Mouse (Mus musculus) frontal cortex, postnatal 25 days (tissue): ENCODE measurements at regions not wholly inside any gene's neighbourhood (a gene's known extent, or its start where the extent isn't known, plus 50 kb on each side); places are given as distances from the start of the nearest gene placed in this dataset.
A peak's percentile ranks its signal among the peaks of the same experiment; 100 is the strongest.
"Not testable (repeated sequence)": the region's sequence is repeated elsewhere in the genome, so short reads cannot be mapped to it uniquely, and the experiment has no call there.

Experiments used
- DNase-seq, 2 experiments: peaks; one replicate each; pipeline ENCODE4 v3.0.0; 2022; ENCODE audit warnings: low spot score in 2 of 2

- DNase-seq = not testable (repeated sequence)
Observed at GRCm38 (mm10) chr1:14688041-14688440, 1405.1 kb downstream of the 4930444P10Rik start.

DNA sequence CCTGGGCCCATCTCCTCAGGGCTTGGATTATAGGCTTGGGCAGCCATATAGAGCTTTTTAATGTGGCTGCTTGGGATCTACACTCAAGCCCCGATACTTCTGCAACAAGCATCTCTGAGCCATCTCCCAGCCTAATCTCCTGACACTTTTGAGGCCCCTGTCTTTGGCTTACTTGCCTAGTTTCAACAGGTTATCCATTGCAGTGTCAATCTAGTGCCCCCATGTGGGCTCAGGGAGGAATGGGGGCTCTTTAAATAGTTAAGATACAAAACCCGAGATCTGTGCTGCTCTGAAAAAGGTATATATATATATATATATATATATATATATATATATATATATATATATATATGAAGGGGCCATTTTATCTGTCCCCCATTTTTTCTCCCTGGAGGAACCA lies 1407.0 kb downstream of the 4930444P10Rik start:
- no peak for DNase-seq

DNA sequence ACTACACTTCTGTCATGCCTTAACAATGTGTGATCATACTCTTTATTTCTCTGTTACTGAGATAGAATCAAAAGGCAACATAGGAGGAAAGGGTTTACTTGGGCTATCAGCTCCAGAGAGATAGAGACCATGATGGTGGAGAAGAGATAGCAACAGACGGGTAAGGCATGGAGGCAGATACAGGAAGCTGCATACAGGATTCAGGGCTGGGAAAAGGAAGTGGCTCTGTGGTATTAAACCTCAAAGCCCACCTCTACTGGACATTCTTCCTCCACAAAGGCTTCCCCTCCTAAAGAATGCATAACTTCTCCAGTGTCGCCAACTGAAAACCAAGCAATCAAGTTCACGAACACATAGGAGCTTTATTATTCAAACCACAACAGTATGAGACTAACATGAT lies 1412.7 kb downstream of the 4930444P10Rik start:
- DNase-seq = no peak

DNA sequence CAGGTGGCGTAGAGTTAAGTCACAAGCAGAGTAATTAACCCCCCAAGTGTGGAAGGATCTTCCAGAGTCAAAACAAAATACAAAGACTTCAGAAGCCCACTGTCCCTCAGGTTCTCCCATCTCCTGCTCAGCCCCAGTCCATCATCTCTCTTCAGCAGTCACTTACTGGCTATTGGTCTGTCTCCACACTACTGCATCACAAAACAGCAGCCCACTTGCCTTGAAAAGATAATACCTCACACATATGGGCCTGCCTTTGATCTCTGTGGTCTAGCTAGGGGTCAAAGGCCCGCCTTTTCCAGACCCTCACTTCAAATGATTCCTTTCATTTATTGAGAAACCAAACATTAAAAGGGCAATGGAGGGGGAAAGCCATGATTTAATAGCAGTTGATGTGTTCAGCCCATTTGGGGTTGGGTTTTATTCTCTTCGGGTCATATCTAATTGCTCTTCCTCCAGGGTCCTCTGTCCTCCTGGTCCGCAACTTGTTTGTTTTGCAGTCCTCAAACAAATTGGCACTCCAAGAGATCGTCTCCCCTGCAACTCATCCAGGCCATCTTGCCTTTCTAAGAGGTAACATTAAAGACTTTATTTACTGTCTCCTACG lies 1420.6 kb downstream of the 4930444P10Rik start:
- DNase-seq = no peak

DNA sequence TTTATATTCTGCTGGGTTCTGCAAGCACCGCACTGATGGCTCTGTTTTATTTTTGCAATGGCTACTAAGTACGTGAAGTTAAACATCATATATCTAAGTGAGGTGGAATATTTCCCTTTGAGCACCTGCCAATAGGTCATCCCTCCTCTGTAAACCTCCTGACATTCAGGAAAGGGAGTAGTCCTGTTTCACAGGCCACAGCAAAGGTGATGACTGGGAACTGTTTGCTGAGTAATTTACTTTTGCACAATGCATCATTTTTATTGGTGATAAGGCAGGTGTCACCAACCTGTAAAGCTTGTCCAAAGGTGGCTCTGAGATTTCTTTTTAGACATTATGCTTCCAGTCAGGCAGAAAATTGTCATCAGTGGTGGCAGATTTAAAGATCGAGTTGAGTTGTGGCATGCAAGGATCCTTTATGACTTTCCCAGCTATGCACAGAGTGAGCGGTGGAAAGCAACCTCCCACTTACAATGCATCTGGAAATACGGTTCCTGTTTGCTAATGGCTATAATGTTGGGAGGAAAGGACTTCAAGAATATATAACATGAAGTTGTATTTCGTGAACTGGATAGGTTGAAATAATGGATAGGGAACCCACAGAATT lies 1430.3 kb downstream of the 4930444P10Rik start:
- DNase-seq = no peak

DNA sequence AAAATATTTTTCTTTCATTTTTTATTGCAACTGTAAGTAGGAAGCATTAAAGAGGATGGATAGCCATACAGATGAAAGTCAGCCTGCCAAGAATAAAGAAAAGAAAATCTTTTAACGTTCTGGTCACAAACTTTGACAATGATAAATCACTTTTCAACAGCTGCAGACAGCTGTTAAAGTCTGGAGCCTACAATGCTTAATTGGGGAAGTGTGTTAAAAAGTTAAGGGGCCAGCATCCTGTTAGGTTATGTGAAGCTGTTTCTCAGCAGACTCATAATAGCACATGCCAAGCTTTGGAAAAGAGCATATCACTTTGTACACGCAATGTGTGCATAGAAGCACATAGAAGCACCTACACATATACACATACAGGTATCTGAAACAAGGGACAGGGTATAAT lies 1431.3 kb downstream of the 4930444P10Rik start:
- no peak for DNase-seq

- no peak for DNase-seq
Observed at GRCm38 (mm10) chr1:14650346-14650745, 1442.8 kb downstream of the 4930444P10Rik start.

DNA sequence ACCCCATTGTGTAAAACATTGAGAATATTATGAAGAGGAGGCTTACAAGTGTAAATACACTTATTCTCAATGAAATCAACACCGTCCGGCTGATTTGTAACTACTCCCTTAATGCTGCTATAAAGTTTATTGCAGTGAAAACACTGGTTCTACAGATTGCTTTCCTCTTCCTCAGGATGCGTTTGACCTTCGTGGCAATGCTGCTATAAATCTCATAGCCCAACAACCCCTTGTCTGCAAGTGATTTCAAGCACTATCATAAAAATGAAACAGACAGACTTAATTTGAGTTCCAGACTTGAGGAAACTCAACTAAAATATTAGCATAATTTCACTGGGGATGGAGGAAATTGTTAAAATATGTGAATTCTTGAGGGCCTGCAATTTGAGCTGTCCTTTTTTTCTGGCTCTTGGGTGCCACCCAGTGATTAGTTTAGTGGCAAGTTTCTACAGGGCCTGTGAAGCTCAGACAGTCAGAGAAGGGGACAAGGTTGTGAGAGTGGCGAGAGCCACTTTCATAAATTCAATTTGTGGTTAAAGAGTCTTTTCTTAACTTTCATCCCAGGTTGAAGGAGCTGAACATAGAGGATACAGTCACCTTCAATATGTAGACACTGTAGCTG lies 1457.4 kb downstream of the 4930444P10Rik start:
- DNase-seq = peak; percentile 4 to 15

DNA sequence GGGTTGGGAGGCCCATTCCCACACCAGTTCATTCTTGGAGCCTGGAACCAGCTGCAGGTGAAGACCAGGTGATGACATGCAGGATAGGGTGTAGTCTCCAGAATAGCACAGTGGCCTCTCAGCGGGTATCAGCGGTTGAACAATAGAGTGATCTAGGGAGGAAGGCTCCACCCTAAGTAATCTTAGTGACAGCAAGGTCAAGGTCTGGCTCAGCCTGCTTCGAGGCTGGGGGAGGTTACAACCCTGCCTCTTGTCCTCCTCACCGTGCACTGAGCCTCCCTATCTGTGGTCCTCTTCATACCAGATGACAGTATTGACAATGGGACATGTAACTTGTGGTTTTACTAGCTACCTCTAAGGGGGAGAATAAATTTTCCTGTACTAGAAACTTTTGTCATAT lies 1461.1 kb downstream of the 4930444P10Rik start:
- DNase-seq = no peak

- no peak for DNase-seq
Observed at GRCm38 (mm10) chr1:14627204-14627603, 1465.9 kb downstream of the 4930444P10Rik start.

DNA sequence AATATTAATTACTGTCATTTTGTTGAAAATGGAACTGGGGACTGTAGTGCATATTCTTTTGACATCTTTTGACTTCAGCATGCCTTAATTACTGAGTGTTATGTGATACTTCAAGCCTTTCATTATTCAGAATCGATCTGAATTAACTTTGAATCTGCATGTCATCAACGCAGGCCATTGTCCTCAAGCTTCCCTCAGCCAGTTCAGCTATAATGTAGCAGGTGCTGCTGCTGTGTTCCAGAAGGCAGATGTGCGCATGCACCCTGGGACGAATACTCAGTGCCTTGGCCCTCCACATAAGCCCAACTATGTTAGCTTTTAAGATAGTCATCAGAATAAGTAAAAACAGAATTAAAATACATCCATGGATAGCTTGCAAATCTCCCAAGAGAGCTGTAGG lies 1466.4 kb downstream of the 4930444P10Rik start:
- no peak for DNase-seq

GRCm38 (mm10) chr1:14620922-14621430 lies 1472.1 kb downstream of the 4930444P10Rik start:
- DNase-seq = no peak

DNA sequence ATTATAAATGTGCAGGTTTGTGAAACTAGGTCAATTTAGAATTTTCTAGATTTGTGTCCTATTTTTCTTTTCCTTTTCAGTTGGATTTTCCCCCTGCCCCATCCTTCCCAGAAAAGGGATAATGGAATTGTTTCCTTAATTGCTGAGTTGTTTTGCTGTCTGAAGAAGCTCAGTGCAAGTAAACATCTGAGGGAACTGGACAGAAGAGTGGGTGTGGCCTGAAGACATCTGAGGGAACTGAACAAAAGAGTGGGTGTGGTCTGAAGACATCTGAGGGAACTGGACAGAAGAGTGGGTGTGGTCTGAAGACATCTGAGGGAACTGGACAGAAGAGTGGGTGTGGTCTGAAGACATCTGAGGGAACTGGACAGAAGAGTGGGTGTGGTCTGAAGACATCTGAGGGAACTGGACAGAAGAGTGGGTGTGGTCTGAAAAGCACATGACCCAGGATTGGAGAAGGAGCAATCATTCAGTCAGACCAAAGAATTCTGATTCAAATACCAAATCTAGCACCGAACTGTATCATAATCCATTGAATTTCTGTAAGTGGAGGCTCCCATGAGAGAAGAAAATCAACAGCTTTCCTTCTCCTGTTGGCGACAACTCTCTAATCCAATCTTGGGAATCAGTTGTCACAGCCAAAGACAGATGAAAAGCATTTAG lies 1479.8 kb downstream of the 4930444P10Rik start:
- no peak for DNase-seq

DNA sequence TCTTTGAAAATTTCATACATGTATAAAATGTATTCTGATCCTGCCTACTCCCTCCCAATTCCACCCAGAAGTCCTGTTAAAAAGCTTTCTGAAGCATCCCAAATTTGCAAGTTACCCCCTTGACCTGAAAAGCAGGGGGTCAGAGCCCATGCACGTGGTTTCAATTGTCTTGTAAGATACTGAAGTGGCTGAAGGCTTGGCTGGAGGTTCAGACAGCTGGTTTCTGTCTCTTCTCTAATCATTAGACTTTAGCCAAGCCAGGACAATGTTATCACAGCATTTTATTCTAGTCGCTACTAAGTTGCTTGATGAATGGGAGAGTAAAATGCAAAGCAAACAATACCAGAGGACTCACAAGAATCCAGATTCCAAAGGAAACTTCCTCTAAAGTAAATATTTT lies 1484.1 kb downstream of the 4930444P10Rik start:
- no peak for DNase-seq

- no peak for DNase-seq
Observed at GRCm38 (mm10) chr1:14595961-14596360, 1497.2 kb downstream of the 4930444P10Rik start.

DNA sequence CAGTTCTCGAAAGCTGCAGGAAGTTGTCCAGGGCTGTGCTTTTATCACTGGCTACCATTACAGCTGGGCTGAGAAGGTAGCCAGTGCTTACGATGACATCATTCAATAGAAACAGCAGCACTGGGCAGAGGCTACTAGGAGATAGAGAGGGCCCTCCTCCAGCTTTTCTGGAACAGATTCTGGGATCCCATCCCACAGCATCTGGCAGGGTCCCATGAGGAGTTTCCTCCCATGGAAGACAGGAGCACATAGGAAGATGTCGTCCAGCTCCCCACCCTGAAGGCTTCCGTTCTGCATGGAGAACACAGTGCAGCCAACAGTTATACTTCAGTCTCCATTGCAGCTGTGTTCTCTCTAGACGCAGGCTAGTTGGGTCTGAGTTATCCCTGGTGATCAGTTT lies 1503.2 kb downstream of the 4930444P10Rik start:
- no peak for DNase-seq

DNA sequence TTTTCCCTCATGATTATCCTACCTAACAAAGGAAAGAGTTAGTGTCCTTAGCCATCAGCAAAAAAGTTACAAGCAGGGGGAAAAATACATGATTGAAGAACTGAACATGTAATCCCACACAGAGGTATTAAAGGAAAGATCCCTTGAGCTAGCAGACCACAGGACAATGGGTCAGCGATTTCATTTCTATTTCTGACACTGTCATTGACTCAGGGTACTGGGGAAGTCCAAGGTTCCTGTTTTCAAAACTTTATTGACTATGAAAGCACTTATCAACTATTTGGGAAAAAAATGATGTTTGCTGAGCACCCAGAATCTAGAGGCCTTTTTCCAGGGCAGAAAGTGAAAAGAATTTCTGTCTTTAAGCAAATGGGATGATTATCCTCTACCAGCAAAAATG lies 1513.7 kb downstream of the 4930444P10Rik start:
- no peak for DNase-seq

DNA sequence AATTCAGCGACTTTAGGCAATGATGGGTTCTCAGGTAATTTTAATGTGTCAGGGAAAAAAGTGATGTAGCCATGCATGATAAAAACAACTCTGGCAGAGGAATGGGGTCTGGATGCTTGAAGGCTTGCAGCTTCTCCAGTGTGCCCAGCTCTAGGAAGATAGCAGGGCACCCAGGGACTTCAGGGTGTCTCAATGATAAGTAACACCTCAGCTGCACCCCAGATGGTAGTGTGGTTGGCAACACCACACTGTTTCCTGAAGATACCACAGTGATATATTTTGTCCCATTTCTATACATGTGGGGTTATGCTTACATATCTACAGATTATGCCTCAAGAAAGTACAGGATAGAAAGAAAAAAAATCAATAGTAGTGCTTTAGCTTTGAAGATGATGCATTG lies 1516.9 kb downstream of the 4930444P10Rik start:
- DNase-seq = no peak

DNA sequence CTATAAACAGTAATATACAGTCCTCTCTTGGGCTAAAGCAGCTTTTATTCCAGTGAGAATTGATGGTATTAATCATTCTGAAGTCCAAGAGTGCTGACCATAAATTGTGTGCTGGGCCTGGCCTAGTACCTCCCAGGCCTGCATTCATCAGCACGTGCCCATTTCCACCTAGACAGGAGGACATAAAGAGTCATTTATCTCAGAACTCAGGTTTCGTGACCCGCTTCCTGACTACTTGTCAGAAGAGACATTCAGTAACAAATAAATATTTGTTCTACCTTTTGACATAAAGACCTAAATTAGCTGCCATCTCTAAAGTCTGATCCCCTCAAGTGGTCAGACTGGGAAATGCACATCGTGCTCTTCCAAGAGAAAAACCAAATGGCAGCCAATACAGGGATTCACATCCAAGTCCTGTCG lies 1522.6 kb downstream of the 4930444P10Rik start:
- no peak for DNase-seq

- no peak for DNase-seq
Observed at GRCm38 (mm10) chr1:14570113-14570512, 1523.0 kb downstream of the 4930444P10Rik start.

- DNase-seq = no peak
Observed at GRCm38 (mm10) chr1:14567006-14567405, 1526.1 kb downstream of the 4930444P10Rik start.

DNA sequence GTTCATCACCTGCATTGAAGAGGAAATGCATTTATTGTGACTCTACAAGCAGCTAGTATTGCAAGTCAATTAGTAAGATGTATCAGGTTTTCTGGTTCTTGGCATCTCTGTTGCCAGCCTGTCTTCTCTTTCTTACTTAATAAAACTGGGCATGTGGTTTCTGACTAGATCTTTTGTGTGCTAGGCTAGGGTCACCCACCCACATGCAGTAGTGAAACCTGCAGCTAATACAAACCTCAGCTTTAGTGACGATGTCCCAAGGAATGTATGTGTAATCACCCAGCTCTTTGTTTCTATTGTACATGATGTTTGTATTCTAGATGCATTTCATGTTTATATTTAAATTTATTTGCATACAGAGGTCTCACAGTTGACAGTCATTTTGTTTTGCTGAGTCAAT lies 1526.7 kb downstream of the 4930444P10Rik start:
- no peak for DNase-seq
